Mouse (Mus musculus) neural tube, embryonic 11.5 days (tissue): ENCODE data around the gene Ier2. TPM values are rescaled to one million over a fixed set of nuclear protein-coding genes. Genes with fewer than 3 reads are reported as not detected.
A peak's percentile ranks its signal among the peaks of the same experiment; 100 is the strongest.

Experiments used
- ATAC-seq: fragments of 200-750 bp; cut with Nextera tagmentation; 2 replicates; pipeline ENCODE4 v1.8.0; 2017; ENCODE audit warnings: moderate number of reproducible peaks, mild to moderate bottlenecking, moderate TSS enrichment, moderate library complexity; ENCODE audit not compliant: insufficient read depth, low FRiP score, low TSS enrichment
- DNase-seq: peaks from one replicate; pipeline ENCODE4 v3.0.0-alpha.2; 2015; ENCODE audit warnings: low spot score
- H3K27ac ChIP-seq: fragments of 300-500 bp; sonication (generic); 2 replicates; pipeline ENCODE4 v1.5.1; 2014; ENCODE audit warnings: low read depth, mild to moderate bottlenecking, low read length
- H3K27me3 ChIP-seq: fragments of 300-500 bp; sonication (generic); 2 replicates; pipeline ENCODE4 v1.6.1; 2014; ENCODE audit warnings: mild to moderate bottlenecking, low read length, mixed read lengths; ENCODE audit not compliant: control insufficient read depth, insufficient read depth
- H3K36me3 ChIP-seq: fragments of 300-500 bp; sonication (generic); 2 replicates; pipeline ENCODE4 v1.6.1; 2014; ENCODE audit warnings: mild to moderate bottlenecking, low read length, moderate library complexity, mixed read lengths; ENCODE audit not compliant: control insufficient read depth, insufficient read depth
- H3K4me1 ChIP-seq: fragments of 300-500 bp; sonication (generic); 2 replicates; pipeline ENCODE4 v1.6.1; 2014; ENCODE audit warnings: low read length, mixed read lengths; ENCODE audit not compliant: control insufficient read depth, insufficient read depth
- H3K4me2 ChIP-seq: fragments of 300-500 bp; sonication (generic); 2 replicates; pipeline ENCODE4 v1.6.1; 2014; ENCODE audit warnings: low read depth, mild to moderate bottlenecking, moderate library complexity
- H3K4me3 ChIP-seq: fragments of 300-500 bp; sonication (generic); 2 replicates; pipeline ENCODE4 v1.5.1; 2014; ENCODE audit warnings: low read depth, low read length
- H3K9ac ChIP-seq: fragments of 300-500 bp; sonication (generic); 2 replicates; pipeline ENCODE4 v1.6.1; 2014; ENCODE audit warnings: mild to moderate bottlenecking, low read length
- H3K9me3 ChIP-seq: fragments of 300-500 bp; sonication (generic); 2 replicates; pipeline ENCODE4 v1.6.1; 2016; ENCODE audit warnings: low read length; ENCODE audit not compliant: control insufficient read depth
- WGBS: fragments of 180-500 bp; shearing (Covaris S2); extraction: QIAGEN DNeasy Blood & Tissue Kit; methylation state at CpG from one replicate; pipeline ENCODE4 v1.1.7; 2014; 5-methylcytosine and 5-hydroxymethylcytosine counted together
- polyA plus RNA-seq: library from polyadenylated mRNA; unstranded; fragments of >200 nt; fragmentation: Nextera tagmentation; extraction: Ambion mirVana; gene quantifications from 2 replicates; pipeline ENCODE4 v1.2.1, GENCODE M21; 2014

Ier2 gene
- 71.6 and 79.4 TPM in 2 replicates for polyA plus RNA-seq

- Histone ChIP-seq H3K4me3 (peak within 1 kb of the TSS; percentile 91), H3K27ac (peak within 1 kb of the TSS; percentile 75), H3K9me3 (no peaks in the 10 kb centered on the region), H3K9ac (peak within 1 kb of the TSS; percentile 91), H3K36me3 (no peaks in the 10 kb centered on the region), H3K27me3 (no peaks in the 10 kb centered on the region), H3K4me1 (peaks cover 20% of the 10 kb centered on the region), H3K4me2 (peak within 1 kb of the TSS; percentile 90)
- under 1% methylated on average over 27 of the region's 27 CpGs for WGBS
- ATAC-seq: peak; percentile 71
- peak; percentile 94 for DNase-seq
These were observed at the start of gene Ier2 for GRCm38 (mm10) chr8:84662581-84663065. Gene Ier2, minus strand, starts transcription at chr8:84662852.

DNA sequence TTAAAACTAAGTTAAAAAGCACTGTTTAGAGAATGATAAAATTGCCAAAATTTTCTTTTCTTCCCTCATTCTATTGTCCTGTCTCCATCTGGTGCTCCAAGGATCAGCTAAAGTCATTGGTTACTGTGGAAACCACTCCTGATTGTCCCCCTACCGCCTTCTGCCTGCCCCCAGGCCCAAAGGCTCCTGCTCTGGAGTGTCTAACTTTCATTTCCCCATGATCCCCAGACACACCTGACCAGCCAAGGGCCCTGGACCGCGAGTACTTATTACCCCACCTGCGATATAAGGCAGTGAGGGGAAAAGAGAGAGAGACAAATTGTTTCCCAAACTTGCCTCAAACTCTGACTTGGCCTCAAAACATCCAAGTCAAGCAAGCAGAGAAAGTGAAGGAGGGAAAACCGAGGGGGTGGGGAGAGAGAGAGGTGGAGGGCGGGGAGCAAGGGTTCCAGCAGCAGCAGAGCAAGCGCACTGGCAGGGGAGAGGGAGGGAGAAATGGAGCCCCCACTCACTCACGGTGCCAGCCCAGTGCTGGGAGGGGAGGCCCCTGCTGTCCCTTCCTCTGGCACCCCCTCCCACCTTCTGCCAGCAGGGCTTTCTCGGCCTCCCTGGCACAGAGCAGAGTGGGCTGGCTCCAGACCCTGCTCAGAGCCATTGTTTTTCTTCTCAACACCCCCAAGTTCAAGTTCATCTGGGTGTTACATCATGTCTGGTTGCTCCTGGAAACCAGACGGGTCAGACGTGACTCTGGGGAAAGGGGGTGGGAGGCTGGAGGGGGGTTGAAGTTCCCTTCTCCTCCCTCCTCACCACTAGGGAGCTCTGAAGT, 49.5 kb upstream of the Ier2 start:
- ATAC-seq: peak; percentile 87
- H3K9ac ChIP-seq: peak overlapping the region; percentile 48
- WGBS: 14% methylated on average over 10 of the region's 11 CpGs
- peaks cover 72% of the 10 kb centered on the region for H3K27me3 ChIP-seq
- no peaks in the 10 kb centered on the region for H3K9me3 ChIP-seq
- H3K36me3 ChIP-seq: no peaks in the 10 kb centered on the region
- peaks cover 49% of the 10 kb centered on the region for H3K4me1 ChIP-seq
- DNase-seq: peak; percentile 88
- peak overlapping the region; percentile 12; the same call in 1 of the 2 replicates for H3K4me2 ChIP-seq
- H3K4me3 ChIP-seq: no peak overlapping the region
- H3K27ac ChIP-seq: peak overlapping the region; percentile 82

DNA sequence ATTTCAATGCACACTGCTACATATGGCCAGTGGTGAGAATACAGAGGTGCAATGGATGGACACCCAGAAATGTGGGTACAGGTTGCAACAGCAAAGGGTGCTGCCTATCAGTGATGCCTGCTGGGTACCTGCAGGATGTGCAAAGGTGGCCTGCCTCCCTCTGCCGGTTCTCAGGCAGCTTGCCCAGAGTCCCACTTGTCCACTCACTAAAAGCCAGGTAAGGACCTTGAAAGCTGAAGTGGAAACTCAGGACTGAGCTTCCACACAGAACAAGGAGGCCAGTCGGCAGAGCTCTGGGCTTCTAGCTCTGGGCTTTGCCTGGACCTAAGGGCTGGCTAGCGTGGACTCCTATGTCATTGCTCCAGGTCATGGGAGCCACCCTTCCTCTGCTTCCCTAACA, 48.7 kb upstream of the Ier2 start:
- DNase-seq (peak; percentile 21), ATAC-seq (no peak)
- Histone ChIP-seq H3K4me2 (no peak overlapping the region), H3K27ac (peak overlapping the region; percentile 82), H3K4me1 (peaks cover 55% of the 10 kb centered on the region), H3K36me3 (no peaks in the 10 kb centered on the region), H3K9ac (peak overlapping the region; percentile 48), H3K4me3 (no peak overlapping the region), H3K9me3 (no peaks in the 10 kb centered on the region), H3K27me3 (peaks cover 73% of the 10 kb centered on the region)
- 38% methylated on average over 3 of the region's 3 CpGs for WGBS

DNA sequence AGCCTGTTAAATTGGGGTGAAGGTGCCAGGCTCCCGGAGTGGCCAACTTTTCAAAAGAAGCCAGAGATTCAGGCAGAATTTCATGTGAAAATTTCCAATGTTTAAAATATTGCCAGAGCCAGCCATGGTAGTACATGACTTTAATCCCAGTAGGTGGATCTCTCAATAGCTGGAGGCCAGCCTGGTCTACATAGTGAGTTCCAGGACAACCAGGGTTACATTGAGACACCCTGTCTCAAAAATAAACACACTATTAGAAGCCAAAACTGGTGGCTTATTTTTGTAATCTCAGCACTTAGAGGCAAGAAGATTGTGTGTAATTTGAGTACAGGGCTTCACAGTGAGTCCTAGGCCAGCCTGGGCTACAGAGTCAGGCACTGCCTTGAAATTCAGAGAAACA, 47.3 kb upstream of the Ier2 start:
- H3K4me1 ChIP-seq: peaks cover 51% of the 10 kb centered on the region
- no peak overlapping the region for H3K27ac ChIP-seq
- no peaks in the 10 kb centered on the region for H3K36me3 ChIP-seq
- H3K4me3 ChIP-seq: no peak overlapping the region
- ATAC-seq (no peak), DNase-seq (no peak)
- H3K9me3 ChIP-seq: no peaks in the 10 kb centered on the region
- H3K9ac ChIP-seq: no peak overlapping the region
- no peak overlapping the region for H3K4me2 ChIP-seq
- WGBS: 95% methylated on average over 1 of the region's 1 CpGs
- peaks cover 76% of the 10 kb centered on the region for H3K27me3 ChIP-seq

DNA sequence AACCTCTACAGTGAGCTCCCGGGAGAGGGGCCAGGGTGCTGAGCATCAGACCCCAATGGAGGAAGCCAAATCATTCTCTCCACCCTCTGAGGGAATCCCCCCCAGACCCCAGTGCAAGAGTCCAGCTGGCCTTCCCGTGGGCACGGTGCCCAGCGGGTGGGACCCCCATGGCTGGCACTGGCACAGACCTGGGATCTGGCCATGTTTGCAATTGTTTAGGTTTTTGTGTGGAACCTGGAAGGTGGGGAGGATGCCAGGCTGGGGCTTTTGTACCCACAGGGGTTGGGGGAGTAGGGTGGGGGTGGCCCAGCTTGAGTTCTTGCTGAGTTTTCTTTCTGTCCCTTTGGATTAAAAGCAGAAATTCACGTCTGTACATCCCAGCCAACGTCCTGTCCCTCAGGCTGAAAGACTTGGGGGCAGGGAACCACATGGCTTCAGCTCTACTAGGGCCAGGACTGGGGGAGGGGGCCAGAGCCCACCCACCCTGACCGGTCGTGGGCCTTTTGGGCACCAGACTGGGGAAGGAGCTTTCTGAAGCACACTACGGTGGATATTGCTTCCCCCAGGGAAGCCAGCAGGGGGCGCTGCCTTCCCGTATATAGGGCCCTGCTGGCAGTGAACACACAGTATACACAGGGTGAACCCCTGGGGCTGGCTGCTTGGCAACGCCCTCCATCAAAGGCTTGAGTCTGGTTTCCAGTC, 46.3 kb upstream of the Ier2 start:
- DNase-seq (peak; percentile 93), ATAC-seq (peak; percentile 46)
- Histone ChIP-seq H3K27me3 (peaks cover 76% of the 10 kb centered on the region), H3K4me2 (no peak overlapping the region), H3K27ac (no peak overlapping the region), H3K4me3 (no peak overlapping the region), H3K9ac (no peak overlapping the region), H3K9me3 (no peaks in the 10 kb centered on the region), H3K36me3 (no peaks in the 10 kb centered on the region), H3K4me1 (peaks cover 50% of the 10 kb centered on the region)
- WGBS: 13% methylated on average over 12 of the region's 12 CpGs

DNA sequence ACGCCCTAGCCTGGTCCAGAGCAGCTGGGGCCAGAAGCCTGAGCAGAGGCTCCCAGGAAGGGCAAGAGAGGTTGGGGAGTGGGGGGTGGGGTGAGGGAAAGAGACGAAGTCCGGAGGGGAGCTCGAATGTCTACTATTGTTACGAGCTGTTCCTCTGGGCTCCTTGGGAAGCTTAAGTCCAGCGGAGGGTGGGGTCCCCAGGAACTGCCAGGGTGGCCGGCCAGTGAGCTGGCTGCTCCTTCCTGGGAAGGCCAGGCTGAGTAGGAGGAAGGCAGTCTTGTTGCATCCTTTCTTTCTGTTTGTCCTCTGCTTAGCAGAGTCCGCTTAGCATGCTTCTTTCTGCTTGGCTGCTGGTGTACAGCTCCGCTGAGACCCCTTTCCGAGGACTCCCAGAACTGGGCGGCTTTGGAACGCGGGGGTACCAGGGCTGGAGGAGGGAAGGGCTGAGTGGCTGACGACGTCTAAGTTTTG, 45.5 kb upstream of the Ier2 start:
- peaks cover 42% of the 10 kb centered on the region for H3K4me1 ChIP-seq
- under 1% methylated on average over 15 of the region's 15 CpGs for WGBS
- H3K36me3 ChIP-seq: no peaks in the 10 kb centered on the region
- DNase-seq: peak; percentile 34
- H3K27me3 ChIP-seq: peaks cover 76% of the 10 kb centered on the region
- H3K9ac ChIP-seq: peak overlapping the region; percentile 10; the same call in 1 of the 2 replicates
- no peak overlapping the region for H3K27ac ChIP-seq
- H3K4me3 ChIP-seq: 0 out of 2 replicates have a peak overlapping the region, but pooled peaks have one; percentile 10
- ATAC-seq: no peak
- no peaks in the 10 kb centered on the region for H3K9me3 ChIP-seq
- peak overlapping the region; percentile 37; the same call in 1 of the 2 replicates for H3K4me2 ChIP-seq

- no peaks in the 10 kb centered on the region for H3K36me3 ChIP-seq
- no peak for ATAC-seq
- H3K9ac ChIP-seq: peak overlapping the region; percentile 47
- WGBS: 1% methylated on average over 21 of the region's 22 CpGs
- H3K4me2 ChIP-seq: peak overlapping the region; percentile 37
- 0 out of 2 replicates have a peak overlapping the region, but pooled peaks have one; percentile 4 for H3K27ac ChIP-seq
- H3K27me3 ChIP-seq: peaks cover 80% of the 10 kb centered on the region
- peak; percentile 27 for DNase-seq
- H3K4me3 ChIP-seq: peak overlapping the region; percentile 19
- peaks cover 39% of the 10 kb centered on the region for H3K4me1 ChIP-seq
- no peaks in the 10 kb centered on the region for H3K9me3 ChIP-seq
These were observed 44.7 kb upstream of the Ier2 start for GRCm38 (mm10) chr8:84707267-84707883.

- H3K9ac ChIP-seq: peak overlapping the region; percentile 47
- no peaks in the 10 kb centered on the region for H3K36me3 ChIP-seq
- H3K9me3 ChIP-seq: no peaks in the 10 kb centered on the region
- H3K27me3 ChIP-seq: peaks cover 86% of the 10 kb centered on the region
- ATAC-seq (no peak), DNase-seq (peak; percentile 51)
- peak overlapping the region; percentile 37 for H3K4me2 ChIP-seq
- no peak overlapping the region for H3K27ac ChIP-seq
- H3K4me1 ChIP-seq: peaks cover 32% of the 10 kb centered on the region
- WGBS: under 1% methylated on average over 44 of the region's 45 CpGs
- peak overlapping the region; percentile 19 for H3K4me3 ChIP-seq
These were observed 44.1 kb upstream of the Ier2 start for GRCm38 (mm10) chr8:84706610-84707266.
